Mouse (Mus musculus): ENCODE measurements around the gene Gnaz.

- no peak for TF ChIP-seq POLR2A (IDR thresholded peaks at IDR 0.05; ENCODE audit: borderline replicate concordance, control insufficient read depth, low read depth, low read length)
- TF ChIP-seq CTCF (IDR thresholded peaks at IDR 0.05; ENCODE audit: control insufficient read depth, insufficient read depth, low read length): no peak
Measured at GRCm38 (mm10) chr10:75058761-75059395, 91.9 kb downstream of the Gnaz start.

Data from bone marrow, adult 2 months (tissue).